Mouse (Mus musculus): ENCODE measurements around the gene Git1. TPM values are rescaled to one million over a fixed set of nuclear protein-coding genes. Genes with fewer than 3 reads are reported as not detected.

Gene Git1
- polyA plus RNA-seq, 1 experiment from 2014 or later = 13.6 TPM

DNA sequence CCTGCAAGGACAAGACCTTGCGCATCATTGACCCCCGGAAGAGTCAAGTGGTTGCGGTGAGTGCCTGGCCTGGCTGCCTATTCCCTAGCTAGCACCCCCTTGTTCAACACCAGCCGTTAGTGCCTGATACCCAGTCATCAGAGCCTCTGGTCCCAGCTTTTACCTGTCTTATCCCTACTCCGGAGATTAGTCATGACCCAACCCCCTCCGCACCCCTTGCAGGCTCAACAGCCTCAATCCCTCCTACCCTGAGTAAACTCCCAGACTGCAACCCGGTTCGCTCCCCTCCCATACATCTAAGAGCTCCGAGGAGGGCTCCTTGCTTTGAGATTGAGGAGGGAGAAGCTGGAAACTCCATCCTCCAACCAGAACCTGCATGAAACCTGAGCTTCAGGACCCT, 26.8 kb upstream of the Git1 start:
- H3K9me3 ChIP-seq (ENCODE audit: control insufficient read depth, low read length) = no peaks in the 10 kb centered on the region
- no peak overlapping the region for H3K4me2 ChIP-seq (ENCODE audit: low read length)
- no peak overlapping the region for H3K4me3 ChIP-seq (ENCODE audit: control insufficient read depth in 1 of 2, insufficient read depth in 1 of 2, low read depth in 1 of 2, low read length in 2 of 2)
- H3K27ac ChIP-seq (replicated peaks in 1 of 2; ENCODE audit: control insufficient read depth in 1 of 2, insufficient read depth in 1 of 2, low read depth in 2 of 2, low read length in 2 of 2) = no peak overlapping the region
- H3K9ac ChIP-seq (ENCODE audit: low read length) = 0 out of 2 replicates have a peak overlapping the region, but pooled peaks have one; percentile 34
- peaks cover 26% of the 10 kb centered on the region for H3K36me3 ChIP-seq (ENCODE audit: control insufficient read depth, insufficient read depth, low read length)
- 33% methylated on average over 9 of the region's 9 CpGs for WGBS
- no peak for ATAC-seq (ENCODE audit: insufficient number of reproducible peaks, insufficient read depth, low FRiP score, low read depth)
- H3K27me3 ChIP-seq (ENCODE audit: control insufficient read depth, insufficient read depth, low read length) = peaks cover 16% of the 10 kb centered on the region
- peaks cover 39 to 51% of the 10 kb centered on the region in 2 experiments for H3K4me1 ChIP-seq (ENCODE audit: control insufficient read depth in 2 of 2, insufficient read depth in 2 of 2, low read length in 2 of 2)

DNA sequence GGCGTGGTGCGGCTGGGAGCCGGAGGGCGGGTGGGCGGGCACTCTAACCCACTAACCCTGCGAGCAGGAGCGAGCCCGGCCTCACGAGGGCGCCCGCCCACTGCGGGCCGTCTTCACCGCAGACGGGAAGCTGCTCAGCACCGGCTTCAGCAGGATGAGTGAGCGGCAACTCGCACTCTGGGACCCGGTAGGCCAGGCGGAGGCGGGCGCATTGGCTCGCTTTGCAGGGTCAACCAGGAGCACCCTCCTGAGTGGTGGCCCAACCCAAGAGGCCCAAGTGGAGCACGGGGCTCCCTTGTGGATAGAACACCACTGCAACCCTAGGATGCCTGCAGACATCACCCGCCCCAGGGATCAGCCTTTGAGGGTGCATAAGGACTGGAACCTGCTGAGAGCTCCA, 26.2 kb upstream of the Git1 start:
- Histone ChIP-seq H3K4me2 (ENCODE audit: low read length) (0 out of 2 replicates have a peak overlapping the region, but pooled peaks have one; percentile 11), H3K9ac (ENCODE audit: low read length) (no peak overlapping the region), H3K27me3 (ENCODE audit: control insufficient read depth, insufficient read depth, low read length) (peaks cover 16% of the 10 kb centered on the region), H3K36me3 (ENCODE audit: control insufficient read depth, insufficient read depth, low read length) (peaks cover 32% of the 10 kb centered on the region), H3K4me3 (ENCODE audit: control insufficient read depth in 1 of 2, insufficient read depth in 1 of 2, low read depth in 1 of 2, low read length in 2 of 2) (no peak overlapping the region), H3K4me1 (ENCODE audit: control insufficient read depth in 2 of 2, insufficient read depth in 2 of 2, low read length in 2 of 2) (peaks cover 39 to 47% of the 10 kb centered on the region in 2 experiments), H3K9me3 (ENCODE audit: control insufficient read depth, low read length) (no peaks in the 10 kb centered on the region), H3K27ac (replicated peaks in 1 of 2; ENCODE audit: control insufficient read depth in 1 of 2, insufficient read depth in 1 of 2, low read depth in 2 of 2, low read length in 2 of 2) (no peak overlapping the region)
- WGBS = 11% methylated on average over 25 of the region's 25 CpGs
- ATAC-seq (ENCODE audit: insufficient number of reproducible peaks, insufficient read depth, low FRiP score, low read depth) = no peak

DNA sequence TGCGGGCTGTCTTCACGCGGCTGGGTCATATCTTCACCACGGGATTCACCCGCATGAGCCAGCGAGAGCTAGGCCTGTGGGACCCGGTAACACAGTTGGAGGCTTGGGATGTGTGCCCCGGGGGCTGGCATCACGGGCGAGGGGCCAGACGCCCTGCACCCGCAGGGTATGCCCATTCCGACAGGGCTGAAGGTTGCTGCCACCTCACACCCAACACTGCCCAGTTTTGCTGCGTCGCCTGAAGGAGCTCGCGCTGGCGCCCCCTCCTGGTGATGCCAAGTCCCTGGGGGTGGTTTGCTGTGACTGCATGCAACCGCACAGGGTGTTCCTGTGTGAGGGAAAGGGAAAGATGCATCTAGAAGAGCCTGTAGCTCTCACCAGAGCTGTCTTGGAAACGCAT, 25.6 kb upstream of the Git1 start:
- no peak overlapping the region for H3K27ac ChIP-seq (replicated peaks in 1 of 2; ENCODE audit: control insufficient read depth in 1 of 2, insufficient read depth in 1 of 2, low read depth in 2 of 2, low read length in 2 of 2)
- H3K4me3 ChIP-seq (ENCODE audit: control insufficient read depth in 1 of 2, insufficient read depth in 1 of 2, low read depth in 1 of 2, low read length in 2 of 2) = no peak overlapping the region
- 24% methylated on average over 20 of the region's 20 CpGs for WGBS
- no peak for ATAC-seq (ENCODE audit: insufficient number of reproducible peaks, insufficient read depth, low FRiP score, low read depth)
- peaks cover 34% of the 10 kb centered on the region for H3K36me3 ChIP-seq (ENCODE audit: control insufficient read depth, insufficient read depth, low read length)
- H3K4me1 ChIP-seq (ENCODE audit: control insufficient read depth in 2 of 2, insufficient read depth in 2 of 2, low read length in 2 of 2) = peaks cover 39 to 46% of the 10 kb centered on the region in 2 experiments
- no peak overlapping the region for H3K9ac ChIP-seq (ENCODE audit: low read length)
- H3K9me3 ChIP-seq (ENCODE audit: control insufficient read depth, low read length) = no peaks in the 10 kb centered on the region
- H3K4me2 ChIP-seq (ENCODE audit: low read length) = no peak overlapping the region
- H3K27me3 ChIP-seq (ENCODE audit: control insufficient read depth, insufficient read depth, low read length) = peaks cover 16% of the 10 kb centered on the region

DNA sequence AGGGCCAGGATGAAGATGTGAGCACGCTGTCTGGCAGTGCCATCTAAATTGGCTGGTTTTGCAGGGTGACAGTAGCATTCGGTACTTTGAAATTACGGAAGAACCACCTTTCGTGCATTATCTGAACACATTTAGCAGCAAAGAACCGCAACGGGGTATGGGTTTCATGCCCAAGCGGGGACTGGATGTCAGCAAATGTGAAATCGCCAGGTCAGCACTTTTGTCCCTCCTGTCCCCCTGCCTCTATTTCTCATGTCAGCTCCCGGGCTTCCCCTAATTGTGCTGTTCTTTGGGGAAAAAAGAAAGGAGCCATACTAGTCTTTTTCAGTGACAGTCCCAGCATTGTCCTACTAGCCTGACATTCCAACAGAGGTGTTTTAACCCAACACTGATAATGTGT, 25.0 kb upstream of the Git1 start:
- Histone ChIP-seq H3K4me1 (ENCODE audit: control insufficient read depth in 2 of 2, insufficient read depth in 2 of 2, low read length in 2 of 2) (peaks cover 35 to 41% of the 10 kb centered on the region in 2 experiments), H3K27ac (replicated peaks in 1 of 2; ENCODE audit: control insufficient read depth in 1 of 2, insufficient read depth in 1 of 2, low read depth in 2 of 2, low read length in 2 of 2) (no peak overlapping the region), H3K4me3 (ENCODE audit: control insufficient read depth in 1 of 2, insufficient read depth in 1 of 2, low read depth in 1 of 2, low read length in 2 of 2) (no peak overlapping the region), H3K9me3 (ENCODE audit: control insufficient read depth, low read length) (no peaks in the 10 kb centered on the region), H3K4me2 (ENCODE audit: low read length) (no peak overlapping the region), H3K27me3 (ENCODE audit: control insufficient read depth, insufficient read depth, low read length) (peaks cover 16% of the 10 kb centered on the region), H3K36me3 (ENCODE audit: control insufficient read depth, insufficient read depth, low read length) (peaks cover 36% of the 10 kb centered on the region), H3K9ac (ENCODE audit: low read length) (no peak overlapping the region)
- no peak for ATAC-seq (ENCODE audit: insufficient number of reproducible peaks, insufficient read depth, low FRiP score, low read depth)
- WGBS = 86% methylated on average over 9 of the region's 9 CpGs

DNA sequence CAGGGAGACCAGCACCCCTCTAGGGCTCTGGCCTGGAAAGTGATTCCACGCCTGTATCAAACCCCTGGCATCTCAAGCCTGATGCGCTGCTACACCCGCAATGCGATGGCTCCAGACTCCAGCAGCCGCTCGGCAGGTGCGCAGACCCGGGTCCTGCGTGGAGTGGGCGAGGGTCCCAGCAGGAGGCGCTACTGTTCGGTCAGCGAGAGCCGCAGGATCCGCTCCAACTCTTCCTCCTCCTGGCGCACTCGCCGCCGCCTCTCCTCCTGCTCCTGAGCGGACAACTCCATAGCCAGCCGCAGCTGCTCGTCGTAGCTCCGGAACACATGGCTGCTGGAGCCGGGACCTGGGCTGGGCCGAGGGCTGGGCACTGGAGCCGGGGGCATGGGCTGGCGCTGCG, 22.0 kb upstream of the Git1 start:
- ATAC-seq (ENCODE audit: insufficient number of reproducible peaks, insufficient read depth, low FRiP score, low read depth) = no peak
- H3K36me3 ChIP-seq (ENCODE audit: control insufficient read depth, insufficient read depth, low read length) = peaks cover 42% of the 10 kb centered on the region
- no peak overlapping the region for H3K27ac ChIP-seq (replicated peaks in 1 of 2; ENCODE audit: control insufficient read depth in 1 of 2, insufficient read depth in 1 of 2, low read depth in 2 of 2, low read length in 2 of 2)
- H3K9me3 ChIP-seq (ENCODE audit: control insufficient read depth, low read length) = no peaks in the 10 kb centered on the region
- 76% methylated on average over 28 of the region's 29 CpGs for WGBS
- peaks cover 12% of the 10 kb centered on the region in 2 experiments for H3K4me1 ChIP-seq (ENCODE audit: control insufficient read depth in 2 of 2, insufficient read depth in 2 of 2, low read length in 2 of 2)
- no peak overlapping the region for H3K4me2 ChIP-seq (ENCODE audit: low read length)
- peaks cover 10% of the 10 kb centered on the region; the same call in 1 of the 2 replicates for H3K27me3 ChIP-seq (ENCODE audit: control insufficient read depth, insufficient read depth, low read length)
- no peak overlapping the region; a peak in 1 of 4 replicates for H3K4me3 ChIP-seq (ENCODE audit: control insufficient read depth in 1 of 2, insufficient read depth in 1 of 2, low read depth in 1 of 2, low read length in 2 of 2)
- H3K9ac ChIP-seq (ENCODE audit: low read length) = no peak overlapping the region

DNA sequence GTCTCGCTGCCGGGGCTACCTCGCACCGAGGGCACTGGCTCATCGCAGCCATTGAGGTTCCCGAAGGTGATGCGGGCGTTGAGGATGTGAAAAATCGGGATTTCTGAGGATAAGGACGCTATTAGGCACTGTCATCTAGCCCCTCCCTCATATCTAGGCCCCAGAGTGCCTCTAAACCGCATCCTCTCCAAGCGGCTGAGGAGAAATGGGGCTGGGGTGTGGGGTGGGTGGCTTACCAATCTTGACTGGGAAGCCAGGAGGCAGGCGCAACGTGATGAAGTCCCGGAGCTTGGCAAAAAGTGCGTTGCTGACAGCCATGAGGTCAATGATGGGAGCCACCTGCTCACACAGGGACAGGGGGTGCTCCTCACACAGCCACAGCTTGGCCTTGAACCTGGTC, 20.6 kb upstream of the Git1 start:
- Histone ChIP-seq H3K9me3 (ENCODE audit: control insufficient read depth, low read length) (no peaks in the 10 kb centered on the region), H3K4me3 (ENCODE audit: control insufficient read depth in 1 of 2, insufficient read depth in 1 of 2, low read depth in 1 of 2, low read length in 2 of 2) (no peak overlapping the region), H3K9ac (ENCODE audit: low read length) (no peak overlapping the region), H3K4me2 (ENCODE audit: low read length) (no peak overlapping the region), H3K27me3 (ENCODE audit: control insufficient read depth, insufficient read depth, low read length) (peaks cover 5% of the 10 kb centered on the region; the same call in 1 of the 2 replicates), H3K27ac (replicated peaks in 1 of 2; ENCODE audit: control insufficient read depth in 1 of 2, insufficient read depth in 1 of 2, low read depth in 2 of 2, low read length in 2 of 2) (no peak overlapping the region), H3K36me3 (ENCODE audit: control insufficient read depth, insufficient read depth, low read length) (peaks cover 42% of the 10 kb centered on the region), H3K4me1 (ENCODE audit: control insufficient read depth in 2 of 2, insufficient read depth in 2 of 2, low read length in 2 of 2) (peaks cover 0 to 2% of the 10 kb centered on the region in 2 experiments; a peak in 1 of 4 replicates)
- ATAC-seq (ENCODE audit: insufficient number of reproducible peaks, insufficient read depth, low FRiP score, low read depth) = no peak
- 81% methylated on average over 16 of the region's 16 CpGs for WGBS

DNA sequence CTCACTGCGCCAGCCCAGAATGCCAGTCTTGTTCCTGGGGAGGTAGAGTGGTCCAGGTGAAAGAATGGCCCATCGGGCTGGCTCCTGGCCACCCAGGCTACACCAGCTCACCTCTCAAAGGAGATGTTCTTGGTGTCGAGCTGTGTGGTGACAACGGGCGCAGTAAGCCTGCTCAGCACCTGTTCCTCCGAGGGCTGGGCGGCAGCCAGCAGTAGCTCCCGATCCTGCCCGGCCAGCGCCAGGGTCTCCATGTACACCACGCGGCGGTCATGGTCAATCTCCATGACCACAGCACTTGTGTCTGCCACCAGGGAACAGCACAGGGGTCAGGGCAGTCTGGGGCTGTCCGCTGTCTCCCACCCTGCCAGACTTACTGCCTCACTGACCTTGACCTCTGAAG, 17.1 kb upstream of the Git1 start:
- H3K4me1 ChIP-seq (ENCODE audit: control insufficient read depth in 2 of 2, insufficient read depth in 2 of 2, low read length in 2 of 2) = no peaks in the 10 kb centered on the region
- no peak overlapping the region for H3K27ac ChIP-seq (replicated peaks in 1 of 2; ENCODE audit: control insufficient read depth in 1 of 2, insufficient read depth in 1 of 2, low read depth in 2 of 2, low read length in 2 of 2)
- no peaks in the 10 kb centered on the region for H3K27me3 ChIP-seq (ENCODE audit: control insufficient read depth, insufficient read depth, low read length)
- whole genome bisulfite sequencing = 86% methylated on average over 14 of the region's 14 CpGs
- H3K4me3 ChIP-seq (ENCODE audit: control insufficient read depth in 1 of 2, insufficient read depth in 1 of 2, low read depth in 1 of 2, low read length in 2 of 2) = no peak overlapping the region
- no peak overlapping the region for H3K4me2 ChIP-seq (ENCODE audit: low read length)
- H3K9me3 ChIP-seq (ENCODE audit: control insufficient read depth, low read length) = no peaks in the 10 kb centered on the region
- H3K9ac ChIP-seq (ENCODE audit: low read length) = no peak overlapping the region
- peaks cover 21% of the 10 kb centered on the region; the same call in 1 of the 2 replicates for H3K36me3 ChIP-seq (ENCODE audit: control insufficient read depth, insufficient read depth, low read length)
- ATAC-seq (ENCODE audit: insufficient number of reproducible peaks, insufficient read depth, low FRiP score, low read depth) = no peak

DNA sequence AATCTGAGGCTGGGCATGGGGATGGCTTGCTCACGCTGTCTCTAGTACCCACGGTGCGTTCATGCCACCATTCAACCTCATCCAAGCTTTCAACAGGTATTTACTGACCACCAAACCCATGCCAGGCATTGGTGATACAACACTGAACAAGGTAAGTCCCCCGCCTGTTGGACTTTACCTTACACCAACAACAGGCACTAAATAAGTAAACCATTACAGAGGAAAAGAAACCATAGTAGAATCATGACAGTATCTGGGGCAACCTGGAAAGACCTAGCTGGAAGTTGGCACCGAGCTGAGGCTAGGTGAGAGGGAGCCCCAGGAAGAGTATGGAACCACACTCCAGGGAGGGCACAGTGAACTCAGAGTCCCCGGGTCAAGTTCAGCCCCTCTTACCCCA, 16.5 kb upstream of the Git1 start:
- Histone ChIP-seq H3K4me3 (ENCODE audit: control insufficient read depth in 1 of 2, insufficient read depth in 1 of 2, low read depth in 1 of 2, low read length in 2 of 2) (no peak overlapping the region), H3K36me3 (ENCODE audit: control insufficient read depth, insufficient read depth, low read length) (peaks cover 15% of the 10 kb centered on the region; the same call in 1 of the 2 replicates), H3K27me3 (ENCODE audit: control insufficient read depth, insufficient read depth, low read length) (no peaks in the 10 kb centered on the region), H3K9ac (ENCODE audit: low read length) (no peak overlapping the region), H3K9me3 (ENCODE audit: control insufficient read depth, low read length) (no peaks in the 10 kb centered on the region), H3K4me1 (ENCODE audit: control insufficient read depth in 2 of 2, insufficient read depth in 2 of 2, low read length in 2 of 2) (no peaks in the 10 kb centered on the region), H3K27ac (replicated peaks in 1 of 2; ENCODE audit: control insufficient read depth in 1 of 2, insufficient read depth in 1 of 2, low read depth in 2 of 2, low read length in 2 of 2) (no peak overlapping the region), H3K4me2 (ENCODE audit: low read length) (no peak overlapping the region)
- no peak for ATAC-seq (ENCODE audit: insufficient number of reproducible peaks, insufficient read depth, low FRiP score, low read depth)
- WGBS = 87% methylated on average over 6 of the region's 6 CpGs

Data from heart, embryonic 14.5 days (tissue).